Mouse (Mus musculus): ENCODE results near the gene Sfmbt1.

GRCm38 (mm10) chr14:30716953-30717285, 2.3 kb downstream of the Sfmbt1 start:
- no peak for TF ChIP-seq POLR2A (IDR thresholded peaks at IDR 0.05; ENCODE audit: control insufficient read depth, extremely low read depth, insufficient read depth, low read length, poor library complexity)
- no peak for TF ChIP-seq CTCF (IDR thresholded peaks at IDR 0.05; ENCODE audit: borderline replicate concordance, control insufficient read depth, extremely low read depth, insufficient read depth, low read length, poor library complexity)

All from thymus, adult 2 months (tissue).